Mouse (Mus musculus): Measurements from ENCODE around the gene Zkscan14. TPM values are rescaled to one million over a fixed set of nuclear protein-coding genes. Genes with fewer than 3 reads are reported as not detected.
"Not testable (repeated sequence)": the region's sequence is repeated elsewhere in the genome, so short reads cannot be mapped to it uniquely, and the experiment has no call there.

The Zkscan14 gene
- total RNA-seq (2022): 10 to 100 TPM; 11.6 to 12.3 (median 11.7) TPM

GRCm38 (mm10) chr5:145201321-145201991, at the start of gene Zkscan14:
Zkscan14 (minus strand) TSS chr5:145201868.
- peak; percentile 43 to 64 for DNase-seq (ENCODE audit: low spot score in 2 of 2)

GRCm38 (mm10) chr5:145249520-145249919, 47.9 kb upstream of the Zkscan14 start:
- DNase-seq (ENCODE audit: low spot score in 2 of 2): no peak

GRCm38 (mm10) chr5:145234636-145235035, 33.0 kb upstream of the Zkscan14 start:
- DNase-seq (ENCODE audit: low spot score in 2 of 2): no peak

GRCm38 (mm10) chr5:145231893-145232411, 30.3 kb upstream of the Zkscan14 start:
- no peak for DNase-seq (ENCODE audit: low spot score in 2 of 2)

GRCm38 (mm10) chr5:145231367-145231871, 29.8 kb upstream of the Zkscan14 start, which contains the start of gene Zfp655:
Zfp655 (plus strand) TSS chr5:145231715.
- DNase-seq (ENCODE audit: low spot score in 2 of 2): peak; percentile 93 to 95

GRCm38 (mm10) chr5:145230641-145231040, 29.0 kb upstream of the Zkscan14 start:
- no peak for DNase-seq (ENCODE audit: low spot score in 2 of 2)

- DNase-seq (ENCODE audit: low spot score in 2 of 2): not testable (repeated sequence)
Observed at GRCm38 (mm10) chr5:145229283-145229682, 27.6 kb upstream of the Zkscan14 start.

- no peak for DNase-seq (ENCODE audit: low spot score in 2 of 2)
Observed at GRCm38 (mm10) chr5:145226453-145226852, 24.8 kb upstream of the Zkscan14 start.

GRCm38 (mm10) chr5:145223395-145223794, 21.7 kb upstream of the Zkscan14 start:
- no peak for DNase-seq (ENCODE audit: low spot score in 2 of 2)

GRCm38 (mm10) chr5:145222840-145223239, 21.2 kb upstream of the Zkscan14 start:
- no peak for DNase-seq (ENCODE audit: low spot score in 2 of 2)

GRCm38 (mm10) chr5:145219981-145220380, 18.3 kb upstream of the Zkscan14 start:
- DNase-seq (ENCODE audit: low spot score in 2 of 2): no peak

- DNase-seq (ENCODE audit: low spot score in 2 of 2): no peak
Observed at GRCm38 (mm10) chr5:145218671-145219070, 17.0 kb upstream of the Zkscan14 start.

GRCm38 (mm10) chr5:145218206-145218605, 16.5 kb upstream of the Zkscan14 start:
- no peak for DNase-seq (ENCODE audit: low spot score in 2 of 2)

GRCm38 (mm10) chr5:145217746-145218145, 16.1 kb upstream of the Zkscan14 start:
- DNase-seq (ENCODE audit: low spot score in 2 of 2): no peak

GRCm38 (mm10) chr5:145214679-145215078, 13.0 kb upstream of the Zkscan14 start:
- no peak for DNase-seq (ENCODE audit: low spot score in 2 of 2)

GRCm38 (mm10) chr5:145213505-145213904, 11.8 kb upstream of the Zkscan14 start:
- DNase-seq (ENCODE audit: low spot score in 2 of 2): no peak

- DNase-seq (ENCODE audit: low spot score in 2 of 2): no peak
Observed at GRCm38 (mm10) chr5:145212216-145212615, 10.5 kb upstream of the Zkscan14 start.

GRCm38 (mm10) chr5:145211340-145211739, 9.7 kb upstream of the Zkscan14 start:
- DNase-seq (ENCODE audit: low spot score in 2 of 2): no peak

GRCm38 (mm10) chr5:145208391-145208790, 6.7 kb upstream of the Zkscan14 start:
- not testable (repeated sequence) for DNase-seq (ENCODE audit: low spot score in 2 of 2)

- DNase-seq (ENCODE audit: low spot score in 2 of 2): no peak
Observed at GRCm38 (mm10) chr5:145207954-145208353, 6.3 kb upstream of the Zkscan14 start.

- no peak for DNase-seq (ENCODE audit: low spot score in 2 of 2)
Observed at GRCm38 (mm10) chr5:145207385-145207784, 5.7 kb upstream of the Zkscan14 start.

- no peak for DNase-seq (ENCODE audit: low spot score in 2 of 2)
Observed at GRCm38 (mm10) chr5:145205041-145205440, 3.4 kb upstream of the Zkscan14 start.

All from gastrocnemius, adult 8-10 months (tissue).